ENCODE assay signal across 16 mouse cellular contexts in genomic region chr13:105002831-105003157, GRCm38 (mm10). TPM values are rescaled to one million over a fixed set of nuclear protein-coding genes. Genes with fewer than 3 reads are reported as not detected.
DNase-seq lines count a peak whose midpoint lies in the region; ATAC-seq and TF ChIP-seq lines count a peak whose summit lies in the region.
"Had no signal": no experiment of that assay in that cellular context is flagged by ENCODE, and none has a peak within 500 bp of the region (broad histone marks: within the 10 kb centered on the region; RNA-seq: fewer than 3 reads in every experiment).

No protein-coding gene starts in this region.

- H3K4me2 ChIP-seq in forebrain, embryonic 15.5 days (replicated peaks), result no peak overlapping the region
- H3K4me2 ChIP-seq in forebrain, postnatal 0 days (ENCODE audit: low read depth), result no peak overlapping the region
- H3K4me2 ChIP-seq in hindbrain, embryonic 16.5 days (ENCODE audit: low read length), result no peak overlapping the region
- no peak overlapping the region for H3K4me2 ChIP-seq in hindbrain, embryonic 13.5 days
- no peak overlapping the region for H3K4me2 ChIP-seq in midbrain, embryonic 12.5 days (replicated peaks)
- no peak overlapping the region for H3K4me2 ChIP-seq in midbrain, embryonic 16.5 days (ENCODE audit: low read length)
- H3K4me2 ChIP-seq: embryonic facial prominence, embryonic 13.5 days; heart, embryonic 13.5 days had no signal

- no peaks in the 10 kb centered on the region for H3K36me3 ChIP-seq in forebrain, embryonic 15.5 days
- H3K36me3 ChIP-seq in forebrain, postnatal 0 days (ENCODE audit: insufficient read depth), result no peaks in the 10 kb centered on the region
- H3K36me3 ChIP-seq in hindbrain, embryonic 16.5 days (ENCODE audit: control insufficient read depth, insufficient read depth, low read length), result no peaks in the 10 kb centered on the region
- H3K36me3 ChIP-seq in hindbrain, embryonic 13.5 days, result no peaks in the 10 kb centered on the region
- H3K36me3 ChIP-seq in midbrain, embryonic 12.5 days, result no peaks in the 10 kb centered on the region
- H3K36me3 ChIP-seq in midbrain, embryonic 16.5 days (ENCODE audit: control insufficient read depth, insufficient read depth, low read length), result no peaks in the 10 kb centered on the region
- H3K36me3 ChIP-seq: embryonic facial prominence, embryonic 13.5 days; heart, embryonic 13.5 days had no signal

- H3K4me3 ChIP-seq in forebrain, embryonic 15.5 days, result no peak overlapping the region
- H3K4me3 ChIP-seq in forebrain, postnatal 0 days (ENCODE audit: low read depth, low read length), result no peak overlapping the region
- no peak overlapping the region for H3K4me3 ChIP-seq in hindbrain, embryonic 16.5 days (ENCODE audit: low read length)
- H3K4me3 ChIP-seq in hindbrain, embryonic 13.5 days, result no peak overlapping the region
- H3K4me3 ChIP-seq in midbrain, embryonic 12.5 days, result no peak overlapping the region
- H3K4me3 ChIP-seq in midbrain, embryonic 16.5 days (ENCODE audit: low read depth, low read length), result no peak overlapping the region
- no peak overlapping the region for H3K4me3 ChIP-seq in olfactory bulb, adult 2 months (ENCODE audit: insufficient read depth, low read depth, low read length)
- H3K4me3 ChIP-seq: embryonic facial prominence, embryonic 13.5 days; heart, embryonic 13.5 days had no signal

- DNase-seq in forebrain, postnatal 0 days, result no peak
- DNase-seq: adrenal gland, postnatal 14 days; gastrocnemius, postnatal 36 days; heart, adult 11 months had no signal

- peak overlapping the region; percentile 68 for H3K27ac ChIP-seq in forebrain, embryonic 15.5 days (replicated peaks)
- no peak overlapping the region for H3K27ac ChIP-seq in forebrain, postnatal 0 days (ENCODE audit: low read depth, low read length)
- H3K27ac ChIP-seq in hindbrain, embryonic 16.5 days (ENCODE audit: low read depth, low read length), result peak overlapping the region; percentile 33
- H3K27ac ChIP-seq in hindbrain, embryonic 13.5 days, result no peak overlapping the region
- no peak overlapping the region for H3K27ac ChIP-seq in midbrain, embryonic 12.5 days (replicated peaks)
- H3K27ac ChIP-seq in midbrain, embryonic 16.5 days (ENCODE audit: low read length), result no peak overlapping the region
- H3K27ac ChIP-seq in olfactory bulb, adult 2 months (ENCODE audit: insufficient read depth, low read depth, low read length), result 0 out of 2 replicates have a peak overlapping the region, but pooled peaks have one; percentile 5
- H3K27ac ChIP-seq: embryonic facial prominence, embryonic 13.5 days; heart, embryonic 13.5 days had no signal

- no peak for TF ChIP-seq CTCF in forebrain, postnatal 0 days (IDR thresholded peaks at IDR 0.05; ENCODE audit: low read depth)
- TF ChIP-seq CTCF in olfactory bulb, adult 2 months (IDR thresholded peaks at IDR 0.05; ENCODE audit: insufficient read depth, low read depth, low read length), result no peak

- 63% methylated on average over 2 of the region's 2 CpGs for WGBS in forebrain, embryonic 15.5 days
- WGBS in forebrain, postnatal 0 days, result 62% methylated on average over 2 of the region's 2 CpGs
- WGBS in hindbrain, embryonic 16.5 days, result 50% methylated on average over 2 of the region's 2 CpGs
- 39% methylated on average over 2 of the region's 2 CpGs for WGBS in hindbrain, embryonic 13.5 days
- 46% methylated on average over 2 of the region's 2 CpGs for WGBS in midbrain, embryonic 12.5 days
- 56% methylated on average over 2 of the region's 2 CpGs for WGBS in midbrain, embryonic 16.5 days
- 81% methylated on average over 2 of the region's 2 CpGs for WGBS in olfactory bulb, adult 2 months

- H3K4me1 ChIP-seq in forebrain, embryonic 15.5 days, result peaks cover 18% of the 10 kb centered on the region
- H3K4me1 ChIP-seq in forebrain, postnatal 0 days (ENCODE audit: insufficient read depth), result 0 out of 2 replicates have a peak, but pooled peaks cover 7% of the 10 kb centered on the region
- H3K4me1 ChIP-seq in hindbrain, embryonic 16.5 days (ENCODE audit: control insufficient read depth, insufficient read depth, low read depth, low read length), result peaks cover 3% of the 10 kb centered on the region; the same call in 1 of the 2 replicates
- H3K4me1 ChIP-seq in hindbrain, embryonic 13.5 days (replicated peaks), result no peaks in the 10 kb centered on the region
- no peaks in the 10 kb centered on the region for H3K4me1 ChIP-seq in midbrain, embryonic 12.5 days
- peaks cover 8% of the 10 kb centered on the region; the same call in 1 of the 2 replicates for H3K4me1 ChIP-seq in midbrain, embryonic 16.5 days (ENCODE audit: control insufficient read depth, insufficient read depth, low read length)
- H3K4me1 ChIP-seq in olfactory bulb, adult 2 months (ENCODE audit: control insufficient read depth, insufficient read depth, low read length), result no peaks in the 10 kb centered on the region

- H3K27me3 ChIP-seq in forebrain, embryonic 15.5 days, result no peaks in the 10 kb centered on the region
- no peaks in the 10 kb centered on the region for H3K27me3 ChIP-seq in forebrain, postnatal 0 days (ENCODE audit: insufficient read depth, low read length)
- H3K27me3 ChIP-seq in hindbrain, embryonic 16.5 days (replicated peaks; ENCODE audit: control insufficient read depth, insufficient read depth, low read length), result no peaks in the 10 kb centered on the region
- no peaks in the 10 kb centered on the region for H3K27me3 ChIP-seq in hindbrain, embryonic 13.5 days
- no peaks in the 10 kb centered on the region for H3K27me3 ChIP-seq in midbrain, embryonic 12.5 days
- H3K27me3 ChIP-seq in midbrain, embryonic 16.5 days (ENCODE audit: control insufficient read depth, insufficient read depth, low read depth, low read length), result no peaks in the 10 kb centered on the region
- H3K27me3 ChIP-seq: CH12.LX; embryonic facial prominence, embryonic 13.5 days; heart, embryonic 13.5 days had no signal

- ATAC-seq in forebrain, embryonic 15.5 days (replicated peaks), result 0 out of 2 replicates have a peak, but pooled peaks have one; percentile 7
- no peak for ATAC-seq in forebrain, postnatal 0 days
- peak; percentile 32; the same call in 1 of the 2 replicates for ATAC-seq in hindbrain, embryonic 16.5 days
- no peak for ATAC-seq in hindbrain, embryonic 13.5 days (ENCODE audit: low FRiP score)
- ATAC-seq in midbrain, embryonic 12.5 days (ENCODE audit: low FRiP score, low read depth), result peak; percentile 52; the same call in 1 of the 2 replicates
- no peak for ATAC-seq in midbrain, embryonic 16.5 days
- ATAC-seq: activated CD4-positive, CD25-positive, alpha-beta regulatory T cell, adult 4 months; intestine, postnatal 0 days; Patski had no signal

- no peak for TF ChIP-seq POLR2A in olfactory bulb, adult 2 months (IDR thresholded peaks at IDR 0.05; ENCODE audit: insufficient read depth, low read depth, low read length)

- H3K9me3 ChIP-seq in forebrain, embryonic 15.5 days, result no peaks in the 10 kb centered on the region
- H3K9me3 ChIP-seq in forebrain, postnatal 0 days (ENCODE audit: low read length), result no peaks in the 10 kb centered on the region
- H3K9me3 ChIP-seq in hindbrain, embryonic 16.5 days (ENCODE audit: control insufficient read depth, low read length), result no peaks in the 10 kb centered on the region
- H3K9me3 ChIP-seq in hindbrain, embryonic 13.5 days, result no peaks in the 10 kb centered on the region
- no peaks in the 10 kb centered on the region for H3K9me3 ChIP-seq in midbrain, embryonic 12.5 days
- H3K9me3 ChIP-seq in midbrain, embryonic 16.5 days (replicated peaks; ENCODE audit: control insufficient read depth, low read length, poor library complexity, severe bottlenecking), result no peaks in the 10 kb centered on the region
- H3K9me3 ChIP-seq: embryonic facial prominence, embryonic 13.5 days; heart, embryonic 13.5 days had no signal

- no peak overlapping the region for H3K9ac ChIP-seq in forebrain, embryonic 15.5 days (replicated peaks)
- no peak overlapping the region for H3K9ac ChIP-seq in forebrain, postnatal 0 days
- H3K9ac ChIP-seq in hindbrain, embryonic 16.5 days (ENCODE audit: low read depth, low read length), result no peak overlapping the region
- H3K9ac ChIP-seq in hindbrain, embryonic 13.5 days, result no peak overlapping the region
- H3K9ac ChIP-seq in midbrain, embryonic 12.5 days (replicated peaks), result no peak overlapping the region
- no peak overlapping the region for H3K9ac ChIP-seq in midbrain, embryonic 16.5 days (ENCODE audit: low read depth, low read length)
- H3K9ac ChIP-seq: embryonic facial prominence, embryonic 13.5 days; heart, embryonic 13.5 days had no signal

RNA-seq across cellular contexts. Expression of gene Rgs7bp, which starts 51.9 kb away (rescaled TPM):
- 5.2 TPM in 2 replicates for polyA plus RNA-seq in forebrain, embryonic 15.5 days (2015; fragmentation: Nextera tagmentation; extraction: Ambion mirVana)
- total RNA-seq in forebrain, postnatal 0 days (2014; rRNA removed), result 13.5 and 15.2 TPM in 2 replicates
- polyA plus RNA-seq in forebrain, postnatal 0 days (2015; fragmentation: Nextera tagmentation; extraction: Ambion mirVana), result 3.3 and 7.8 TPM in 2 replicates
- polyA plus RNA-seq in hindbrain, embryonic 16.5 days (2015; fragmentation: Nextera tagmentation; extraction: Ambion mirVana), result 8.9 and 9.8 TPM in 2 replicates
- 4.3 and 4.9 TPM in 2 replicates for polyA plus RNA-seq in hindbrain, embryonic 13.5 days (2015; fragmentation: Nextera tagmentation; extraction: Ambion mirVana)
- 1.6 and 1.8 TPM in 2 replicates for polyA plus RNA-seq in midbrain, embryonic 12.5 days (2016; fragmentation: Nextera tagmentation; extraction: Ambion mirVana)
- 5.0 and 5.8 TPM in 2 replicates for polyA plus RNA-seq in midbrain, embryonic 16.5 days (2015; fragmentation: Nextera tagmentation; extraction: Ambion mirVana)
- polyA plus RNA-seq in olfactory bulb, adult 2 months (2012; ENCODE audit: insufficient read depth, insufficient read length, low replicate concordance, missing spikeins), result not detected in 2 replicates
- total RNA-seq: CH12.LX had no signal
- polyA plus RNA-seq: activated CD4-positive, CD25-positive, alpha-beta regulatory T cell, adult 4 months; Patski had no signal

Comparison
In these comparisons a context has a peak if more than half of its experiments do, and no peak if none do; other contexts are left out.
1. ATAC-seq: peak in forebrain, embryonic 15.5 days (single experiment), hindbrain, embryonic 16.5 days (single experiment) and midbrain, embryonic 12.5 days (single experiment); none in forebrain, postnatal 0 days (single experiment), hindbrain, embryonic 13.5 days (single experiment) and midbrain, embryonic 16.5 days (single experiment).
2. H3K27ac ChIP-seq: peak in forebrain, embryonic 15.5 days (single experiment), hindbrain, embryonic 16.5 days (single experiment) and olfactory bulb, adult 2 months (single experiment); none in forebrain, postnatal 0 days (single experiment), hindbrain, embryonic 13.5 days (single experiment), midbrain, embryonic 12.5 days (single experiment) and midbrain, embryonic 16.5 days (single experiment).